Mouse (Mus musculus) heart, postnatal 0 days (tissue): Measurements from ENCODE around the gene Bbx. TPM values are rescaled to one million over a fixed set of nuclear protein-coding genes. Genes with fewer than 3 reads are reported as not detected.

Experiments used
- ATAC-seq: fragments of 200-750 bp; cut with Nextera tagmentation; 2 replicates; pipeline ENCODE4 v1.8.0; 2017; ENCODE audit warnings: low read depth, moderate number of reproducible peaks, moderate library complexity; ENCODE audit not compliant: insufficient read depth
- DNase-seq: peaks from one replicate; pipeline ENCODE4 v3.0.0-alpha.2; 2016; ENCODE audit warnings: low spot score
- H3K27ac ChIP-seq: fragments of 300-500 bp; sonication (generic); 2 replicates; pipeline ENCODE4 v1.5.1; 2014; ENCODE audit warnings: low read depth, mild to moderate bottlenecking
- H3K27me3 ChIP-seq: fragments of 300-500 bp; sonication (generic); 2 replicates; pipeline ENCODE4 v1.6.1; 2014; ENCODE audit warnings: low read length, mixed read lengths; ENCODE audit not compliant: control insufficient read depth, insufficient read depth
- H3K36me3 ChIP-seq: fragments of 300-500 bp; sonication (generic); replicated peaks from 2 replicates; pipeline ENCODE4 v1.6.1; 2014; ENCODE audit warnings: low read length, mixed read lengths; ENCODE audit not compliant: control insufficient read depth, insufficient read depth
- H3K4me1 ChIP-seq: fragments of 300-500 bp; sonication (generic); 2 replicates; pipeline ENCODE4 v1.6.1; 2014; ENCODE audit warnings: antibody characterized with exemption; ENCODE audit not compliant: control insufficient read depth, insufficient read depth
- H3K4me2 ChIP-seq: fragments of 300-500 bp; sonication (generic); 2 replicates; pipeline ENCODE4 v1.6.1; 2014; ENCODE audit warnings: low read depth, mild to moderate bottlenecking, low read length, moderate library complexity
- H3K4me3 ChIP-seq: fragments of 300-500 bp; sonication (generic); 2 replicates; pipeline ENCODE4 v1.5.1; 2014; ENCODE audit warnings: low read depth, low read length
- H3K9ac ChIP-seq: fragments of 300-500 bp; sonication (generic); replicated peaks from 2 replicates; pipeline ENCODE4 v1.6.1; 2014; ENCODE audit warnings: low read depth, low read length, mixed read lengths
- H3K9me3 ChIP-seq: fragments of 300-500 bp; sonication (generic); replicated peaks from 2 replicates; pipeline ENCODE4 v1.6.1; 2016; ENCODE audit warnings: low read length; ENCODE audit not compliant: control insufficient read depth
- CTCF ChIP-seq: IDR thresholded peaks from 2 replicates; pipeline ENCODE4 v1.5.1; 2016; ENCODE audit warnings: antibody characterized with exemption, control low read depth, low read depth
- EP300 ChIP-seq: IDR thresholded peaks from 2 replicates; pipeline ENCODE4 v1.6.1; 2016; ENCODE audit warnings: antibody characterized with exemption, low read depth
- WGBS: fragments of 180-500 bp; shearing (Covaris S2); extraction: QIAGEN DNeasy Blood & Tissue Kit; methylation state at CpG from one replicate; pipeline ENCODE4 v1.1.7; 2014; 5-methylcytosine and 5-hydroxymethylcytosine counted together
- polyA plus RNA-seq: library from polyadenylated mRNA; unstranded; fragments of >200 nt; fragmentation: Nextera tagmentation; extraction: Ambion mirVana; gene quantifications from 2 replicates; pipeline ENCODE4 v1.2.1, GENCODE M21; 2015
- total RNA-seq: library from RNA; depleted of rRNA; stranded (reverse); fragments of >200 nt; gene quantifications from 2 replicates; pipeline ENCODE4 v1.2.3, GENCODE M21; 2014; ENCODE audit warnings: low replicate concordance

The Bbx gene
- total and polyA plus RNA-seq, 2 experiments from 2014 or later = 17.4 to 20.3 TPM

- Histone ChIP-seq H3K4me1 (no peaks in the 10 kb centered on the region), H3K4me2 (no peak overlapping the region), H3K36me3 (no peaks in the 10 kb centered on the region), H3K9ac (no peak overlapping the region), H3K27me3 (no peaks in the 10 kb centered on the region), H3K4me3 (no peak overlapping the region), H3K9me3 (no peaks in the 10 kb centered on the region), H3K27ac (no peak overlapping the region)
- DNase-seq (no peak), ATAC-seq (no peak)
- 77% methylated on average over 15 of the region's 15 CpGs for WGBS
- no peak for TF ChIP-seq CTCF
- TF ChIP-seq EP300 = no peak
Observed at GRCm38 (mm10) chr16:50437788-50438187, 5.6 kb upstream of the Bbx start.

- Histone ChIP-seq H3K27me3 (no peaks in the 10 kb centered on the region), H3K9me3 (no peaks in the 10 kb centered on the region), H3K36me3 (no peaks in the 10 kb centered on the region), H3K9ac (no peak overlapping the region), H3K4me1 (no peaks in the 10 kb centered on the region), H3K4me3 (no peak overlapping the region), H3K27ac (no peak overlapping the region), H3K4me2 (no peak overlapping the region)
- no peak for TF ChIP-seq EP300
- no peak for TF ChIP-seq CTCF
- ATAC-seq (no peak), DNase-seq (no peak)
- WGBS = 45% methylated on average over 2 of the region's 2 CpGs
Observed at GRCm38 (mm10) chr16:50437331-50437730, 5.1 kb upstream of the Bbx start.

GRCm38 (mm10) chr16:50431011-50431981 is 894 bp downstream of the Bbx start:
- WGBS = under 1% methylated on average over 72 of the region's 72 CpGs
- ATAC-seq = peak; percentile 71
- peak overlapping the region; percentile 100 for H3K4me2 ChIP-seq
- peak overlapping the region; percentile 85 for H3K9ac ChIP-seq
- H3K27me3 ChIP-seq = no peaks in the 10 kb centered on the region
- TF ChIP-seq CTCF = no peak
- TF ChIP-seq EP300 = no peak
- H3K4me1 ChIP-seq = no peaks in the 10 kb centered on the region
- H3K9me3 ChIP-seq = no peaks in the 10 kb centered on the region
- peak overlapping the region; percentile 99 for H3K4me3 ChIP-seq
- no peaks in the 10 kb centered on the region for H3K36me3 ChIP-seq
- peak; percentile 43 for DNase-seq
- H3K27ac ChIP-seq = peak overlapping the region; percentile 98

- no peak for ATAC-seq
- H3K4me3 ChIP-seq = peak overlapping the region; percentile 99
- DNase-seq = no peak
- H3K4me1 ChIP-seq = no peaks in the 10 kb centered on the region
- no peak for TF ChIP-seq EP300
- no peak for TF ChIP-seq CTCF
- no peaks in the 10 kb centered on the region for H3K27me3 ChIP-seq
- peak overlapping the region; percentile 98; the same call in 1 of the 2 replicates for H3K27ac ChIP-seq
- H3K9me3 ChIP-seq = no peaks in the 10 kb centered on the region
- H3K36me3 ChIP-seq = no peaks in the 10 kb centered on the region
- peak overlapping the region; percentile 100 for H3K4me2 ChIP-seq
- H3K9ac ChIP-seq = peak overlapping the region; percentile 85
- WGBS = under 1% methylated on average over 12 of the region's 12 CpGs
Observed at GRCm38 (mm10) chr16:50430515-50430877, 1.7 kb downstream of the Bbx start.

- no peaks in the 10 kb centered on the region for H3K4me1 ChIP-seq
- H3K27ac ChIP-seq = peak overlapping the region; percentile 64; the same call in 1 of the 2 replicates
- H3K27me3 ChIP-seq = no peaks in the 10 kb centered on the region
- peak; percentile 26 for DNase-seq
- peak overlapping the region; percentile 85 for H3K9ac ChIP-seq
- no peak for TF ChIP-seq EP300
- TF ChIP-seq CTCF = no peak
- no peaks in the 10 kb centered on the region for H3K9me3 ChIP-seq
- no peak; the same call in 1 of the 2 replicates for ATAC-seq
- peak overlapping the region; percentile 99 for H3K4me3 ChIP-seq
- no peaks in the 10 kb centered on the region for H3K36me3 ChIP-seq
- WGBS = under 1% methylated on average over 45 of the region's 69 CpGs
- H3K4me2 ChIP-seq = peak overlapping the region; percentile 100
Observed at GRCm38 (mm10) chr16:50429692-50430514, 2.3 kb downstream of the Bbx start.
